Mouse (Mus musculus): ENCODE data around the gene Coa7. TPM values are rescaled to one million over a fixed set of nuclear protein-coding genes. Genes with fewer than 3 reads are reported as not detected.
"Not testable (repeated sequence)": the region's sequence is repeated elsewhere in the genome, so short reads cannot be mapped to it uniquely, and the experiment has no call there.

The Coa7 gene
- total and polyA plus RNA-seq, 3 experiments, result 19.8 to 39.1 (median 30.5) TPM

DNA sequence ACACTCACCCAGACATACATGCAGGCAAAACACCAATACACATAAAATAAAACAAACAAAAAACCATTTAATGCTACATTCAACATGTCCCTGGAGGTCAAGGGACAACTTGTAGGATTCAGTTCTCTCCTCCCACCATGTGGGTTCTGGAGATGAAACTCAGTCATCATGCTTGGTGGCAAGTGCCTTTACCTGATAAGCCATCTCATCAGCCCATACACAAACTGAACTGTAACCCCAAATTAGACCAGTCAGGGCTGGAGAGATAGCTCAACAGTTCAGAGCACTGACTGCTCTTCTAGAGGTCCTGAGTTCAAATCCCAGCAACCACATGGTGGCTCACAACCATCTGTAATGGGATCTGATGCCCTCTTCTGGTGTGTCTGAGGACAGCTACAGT is 25.7 kb downstream of the Coa7 start:
- TF ChIP-seq MYB (IDR thresholded peaks at IDR 0.05; ENCODE audit: low read depth, low read length) (0 out of 2 replicates have a peak, but pooled peaks have one; percentile 35), GATA1 (IDR thresholded peaks at IDR 0.05; ENCODE audit: low read depth, low read length) (peak; percentile 23; the same call in 1 of the 2 replicates), TCF12 (IDR thresholded peaks at IDR 0.05; ENCODE audit: low read depth, low read length) (peak; percentile 64), EP300 (IDR thresholded peaks at IDR 0.05; ENCODE audit: low read depth in 1 of 2, low read length in 2 of 2) (peak; percentile 36 to 72; a peak in 3 of 4 replicates)
- not testable (repeated sequence) for H3K9me3 ChIP-seq (replicated peaks; ENCODE audit: insufficient read depth, low read length); H3K4me3 ChIP-seq (ENCODE audit: control insufficient read depth in 1 of 2, insufficient read depth in 1 of 2, low read depth in 2 of 2, low read length in 2 of 2); H3K9ac ChIP-seq (ENCODE audit: control insufficient read depth, low read depth, low read length, poor library complexity, severe bottlenecking); H3K36me3 ChIP-seq (ENCODE audit: control insufficient read depth in 1 of 2, insufficient read depth in 2 of 2, low read length in 2 of 2); H3K27ac ChIP-seq (ENCODE audit: control insufficient read depth, low read depth, low read length); H3K79me2 ChIP-seq (ENCODE audit: control insufficient read depth, insufficient read depth, low read length, poor library complexity); H3K27me3 ChIP-seq (ENCODE audit: control insufficient read depth in 1 of 2, insufficient read depth in 2 of 2, low read length in 2 of 2)
- H3K4me1 ChIP-seq (ENCODE audit: control insufficient read depth in 1 of 2, insufficient read depth in 2 of 2, low read length in 2 of 2), result peaks cover 2 to 13% of the 10 kb centered on the region in 2 experiments; a peak in 2 of 4 replicates
- DNase-seq (ENCODE audit: low read depth, low spot score), result peak; percentile 34

DNA sequence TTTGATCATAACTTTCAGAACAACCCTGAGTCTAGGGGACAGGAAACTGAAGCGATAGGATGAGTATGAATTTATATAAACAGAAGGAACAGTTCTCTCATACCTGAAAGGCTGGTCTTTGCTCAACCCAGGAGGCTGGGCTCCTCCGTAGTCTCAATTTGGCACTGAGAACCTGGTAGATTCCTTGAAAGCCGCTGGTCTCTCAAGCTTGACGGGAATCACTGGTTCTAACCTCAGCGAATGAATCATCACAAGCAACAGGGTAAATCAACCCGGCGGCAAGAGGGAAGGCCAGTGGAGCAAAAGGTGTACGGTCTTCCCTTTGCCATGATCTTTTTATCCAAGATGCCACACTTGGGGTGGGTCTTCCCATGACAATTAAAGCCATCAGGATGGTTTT is 29.5 kb downstream of the Coa7 start:
- DNase-seq (ENCODE audit: low read depth, low spot score), result no peak

DNA sequence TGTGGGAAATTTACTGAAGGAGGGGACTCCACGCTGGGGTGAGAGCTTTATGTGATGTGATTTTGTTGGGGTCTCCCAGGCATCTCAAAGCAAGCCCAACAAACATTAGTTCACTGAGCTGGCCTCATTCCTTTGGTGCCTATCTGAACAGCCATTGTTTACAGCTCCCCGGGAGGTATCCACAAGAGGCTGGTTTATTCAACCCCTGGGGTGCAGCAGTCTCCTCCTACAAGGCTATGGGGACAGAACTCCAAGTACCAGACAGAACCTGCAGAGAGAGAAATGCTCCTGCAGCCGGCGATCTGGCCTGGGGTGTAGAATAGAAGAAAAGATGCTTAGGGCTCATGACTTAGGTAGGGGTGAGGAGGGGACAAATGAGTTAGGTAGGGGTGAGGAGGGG is 30.6 kb downstream of the Coa7 start:
- DNase-seq (ENCODE audit: low read depth, low spot score), result no peak
- peaks cover under 1 to 2% of the 10 kb centered on the region in 2 experiments; a peak in 2 of 4 replicates for H3K4me1 ChIP-seq (ENCODE audit: control insufficient read depth in 1 of 2, insufficient read depth in 2 of 2, low read length in 2 of 2)
- H3K9me3 ChIP-seq (replicated peaks; ENCODE audit: insufficient read depth, low read length), result no peaks in the 10 kb centered on the region
- no peaks in the 10 kb centered on the region; a peak in 1 of 4 replicates for H3K36me3 ChIP-seq (ENCODE audit: control insufficient read depth in 1 of 2, insufficient read depth in 2 of 2, low read length in 2 of 2)
- H3K79me2 ChIP-seq (ENCODE audit: control insufficient read depth, insufficient read depth, low read length, poor library complexity), result no peaks in the 10 kb centered on the region
- 0 out of 4 replicates have a peak, but pooled peaks cover 0 to 3% of the 10 kb centered on the region in 2 experiments for H3K27me3 ChIP-seq (ENCODE audit: control insufficient read depth in 1 of 2, insufficient read depth in 2 of 2, low read length in 2 of 2)
- no peak overlapping the region for H3K9ac ChIP-seq (ENCODE audit: control insufficient read depth, low read depth, low read length, poor library complexity, severe bottlenecking)
- TF ChIP-seq NELFE (IDR thresholded peaks at IDR 0.05; ENCODE audit: low read depth, low read length), result no peak
- no peak for TF ChIP-seq SIN3A (IDR thresholded peaks at IDR 0.05; ENCODE audit: low read length)
- TF ChIP-seq TBP (IDR thresholded peaks at IDR 0.05; ENCODE audit: low read depth, low read length), result no peak
- TF ChIP-seq GABPA (IDR thresholded peaks at IDR 0.05; ENCODE audit: low read depth, low read length), result no peak
- TF ChIP-seq POLR2AphosphoS5 (IDR thresholded peaks at IDR 0.05; ENCODE audit: borderline replicate concordance, low read depth, low read length), result no peak
- H3K27ac ChIP-seq (ENCODE audit: control insufficient read depth, low read depth, low read length), result no peak overlapping the region
- H3K4me3 ChIP-seq (ENCODE audit: control insufficient read depth in 1 of 2, insufficient read depth in 1 of 2, low read depth in 2 of 2, low read length in 2 of 2), result no peak overlapping the region

More for the DNA sequence above, 29.5 kb downstream of the Coa7 start:
- TF ChIP-seq E2F4 (IDR thresholded peaks at IDR 0.05; ENCODE audit: borderline replicate concordance, low read depth, low read length), result no peak
- no peak for TF ChIP-seq MAX (IDR thresholded peaks at IDR 0.05; ENCODE audit: low read length)
- no peaks in the 10 kb centered on the region; a peak in 1 of 4 replicates for H3K36me3 ChIP-seq (ENCODE audit: control insufficient read depth in 1 of 2, insufficient read depth in 2 of 2, low read length in 2 of 2)
- H3K4me3 ChIP-seq (ENCODE audit: control insufficient read depth in 1 of 2, insufficient read depth in 1 of 2, low read depth in 2 of 2, low read length in 2 of 2), result no peak overlapping the region
- H3K9me3 ChIP-seq (replicated peaks; ENCODE audit: insufficient read depth, low read length), result no peaks in the 10 kb centered on the region
- H3K9ac ChIP-seq (ENCODE audit: control insufficient read depth, low read depth, low read length, poor library complexity, severe bottlenecking), result no peak overlapping the region
- H3K27me3 ChIP-seq (ENCODE audit: control insufficient read depth in 1 of 2, insufficient read depth in 2 of 2, low read length in 2 of 2), result 0 out of 4 replicates have a peak, but pooled peaks cover 0 to 3% of the 10 kb centered on the region in 2 experiments
- no peaks in the 10 kb centered on the region for H3K79me2 ChIP-seq (ENCODE audit: control insufficient read depth, insufficient read depth, low read length, poor library complexity)
- H3K4me1 ChIP-seq (ENCODE audit: control insufficient read depth in 1 of 2, insufficient read depth in 2 of 2, low read length in 2 of 2), result peaks cover 2 to 4% of the 10 kb centered on the region in 2 experiments; a peak in 2 of 4 replicates
- no peak overlapping the region for H3K27ac ChIP-seq (ENCODE audit: control insufficient read depth, low read depth, low read length)

Data from MEL (cell line).